Mouse (Mus musculus): ENCODE data around the gene Pla2g3. TPM values are rescaled to one million over a fixed set of nuclear protein-coding genes. Genes with fewer than 3 reads are reported as not detected.

Gene Pla2g3
- 0.10 and 0.28 TPM in 2 replicates for polyA plus RNA-seq (2015; fragmentation: Nextera tagmentation; extraction: Ambion mirVana)

DNA sequence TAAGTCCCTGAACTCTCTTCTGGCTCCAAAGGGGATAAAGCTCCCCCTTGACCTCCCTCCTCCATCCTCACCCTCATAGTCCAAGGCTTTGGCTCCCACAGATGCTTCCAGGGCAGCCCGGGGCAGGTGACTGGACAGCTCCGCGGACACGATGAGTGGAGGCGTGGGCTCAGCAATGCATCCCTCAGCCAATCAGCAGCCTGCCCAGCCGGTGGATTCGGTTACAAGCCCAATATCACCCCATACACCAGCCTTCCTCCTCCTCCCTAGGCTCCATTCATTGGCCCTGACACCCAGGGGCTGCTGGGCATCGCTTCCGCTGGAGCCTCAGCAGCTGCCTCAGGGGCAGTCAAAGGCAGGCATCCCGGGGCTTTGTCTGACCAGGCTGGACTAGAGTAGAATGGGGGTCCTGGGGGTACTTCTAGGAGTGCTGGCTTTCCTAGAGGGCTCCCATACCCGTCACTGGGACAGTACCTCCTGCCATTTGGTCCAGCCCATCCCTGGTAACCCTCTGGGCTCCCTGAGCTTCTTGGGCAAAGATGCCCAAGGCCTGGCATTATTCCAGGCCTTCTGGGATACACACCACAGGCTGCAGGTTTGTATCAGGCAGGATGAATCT, at the start of gene Pla2g3:
Gene Pla2g3 (plus strand): TSS at position 333 of the 619 bp plus-strand sequence.
- 35% methylated on average over 11 of the region's 11 CpGs for WGBS
- H3K4me3 ChIP-seq: no peak within 1 kb of the TSS
- H3K27me3 ChIP-seq: no peaks in the 10 kb centered on the region
- H3K27ac ChIP-seq: no peak within 1 kb of the TSS
- no peak for ATAC-seq (replicated peaks; ENCODE audit: insufficient number of reproducible peaks, insufficient read depth, low FRiP score, low read depth)
- no peaks in the 10 kb centered on the region for H3K9me3 ChIP-seq (replicated peaks)
- H3K4me1 ChIP-seq (replicated peaks): peaks cover 13% of the 10 kb centered on the region; the same call in 1 of the 2 replicates
- no peaks in the 10 kb centered on the region for H3K36me3 ChIP-seq
- no peak within 1 kb of the TSS for H3K4me2 ChIP-seq
- H3K9ac ChIP-seq: no peak within 1 kb of the TSS

DNA sequence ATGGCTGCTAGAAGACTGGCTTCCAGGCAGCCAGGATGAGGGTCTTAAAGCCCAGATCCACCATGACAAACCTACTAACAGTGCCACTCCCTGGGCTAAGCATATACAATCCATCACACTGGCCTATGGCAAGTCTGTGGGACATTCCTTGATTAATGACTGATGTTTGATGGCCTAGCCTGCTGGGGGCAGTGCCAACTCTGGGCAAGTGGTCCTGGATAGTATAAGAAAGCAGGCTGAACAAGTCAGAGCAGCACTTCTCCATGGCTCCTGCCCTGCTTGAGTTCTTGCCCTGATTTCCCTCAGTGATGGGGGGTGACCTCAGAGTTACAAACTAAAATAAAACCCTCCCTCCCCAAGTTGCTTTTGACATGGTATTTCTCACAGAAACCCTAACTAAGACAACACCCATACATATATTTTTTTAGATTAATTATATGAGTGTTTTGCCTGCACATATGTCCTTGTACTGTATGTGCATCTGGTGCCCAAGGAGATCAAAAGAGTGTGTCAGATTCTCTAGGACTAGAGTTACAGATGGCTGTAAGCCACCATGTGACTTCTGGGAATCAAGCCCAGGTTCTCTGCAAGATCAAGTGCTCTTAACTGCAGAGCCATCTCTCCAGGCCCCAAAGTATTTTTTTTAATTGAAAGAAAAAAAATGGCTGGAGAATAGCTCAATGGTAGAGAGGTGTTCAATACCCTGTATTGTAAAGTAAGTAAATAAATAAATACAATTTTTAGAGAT, 46.2 kb upstream of the Pla2g3 start:
- Histone ChIP-seq H3K27ac (peak overlapping the region; percentile 70), H3K27me3 (no peaks in the 10 kb centered on the region), H3K4me3 (no peak overlapping the region), H3K4me2 (no peak overlapping the region), H3K9me3 (replicated peaks) (no peaks in the 10 kb centered on the region), H3K4me1 (replicated peaks) (peaks cover 26% of the 10 kb centered on the region), H3K36me3 (no peaks in the 10 kb centered on the region), H3K9ac (no peak overlapping the region)
- peak; percentile 43; the same call in 1 of the 2 replicates for ATAC-seq (replicated peaks; ENCODE audit: insufficient number of reproducible peaks, insufficient read depth, low FRiP score, low read depth)

DNA sequence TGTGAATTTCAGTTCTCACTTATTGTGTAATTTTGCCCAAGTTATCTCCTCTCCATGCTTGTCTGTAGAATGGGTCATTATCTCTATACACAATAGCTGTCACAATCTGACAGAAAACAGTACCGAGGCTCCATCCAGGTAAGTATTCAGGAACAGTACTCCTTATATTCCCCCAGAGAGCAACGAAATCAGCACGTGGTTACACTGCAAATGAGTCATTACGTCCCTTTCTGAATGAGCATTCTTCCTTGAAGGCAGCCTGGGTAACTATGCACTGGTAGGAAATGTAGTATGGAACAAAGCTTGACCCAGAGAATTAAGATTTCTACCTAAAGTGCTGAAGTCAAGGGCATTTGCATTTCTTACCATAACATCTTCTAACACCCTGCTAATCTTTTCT, 45.4 kb upstream of the Pla2g3 start:
- no peak for ATAC-seq (replicated peaks; ENCODE audit: insufficient number of reproducible peaks, insufficient read depth, low FRiP score, low read depth)
- Histone ChIP-seq H3K4me2 (no peak overlapping the region), H3K4me1 (replicated peaks) (peaks cover 26% of the 10 kb centered on the region), H3K27ac (no peak overlapping the region), H3K4me3 (no peak overlapping the region), H3K27me3 (no peaks in the 10 kb centered on the region), H3K36me3 (no peaks in the 10 kb centered on the region), H3K9me3 (replicated peaks) (no peaks in the 10 kb centered on the region), H3K9ac (no peak overlapping the region)
- WGBS: 63% methylated on average over 4 of the region's 4 CpGs

DNA sequence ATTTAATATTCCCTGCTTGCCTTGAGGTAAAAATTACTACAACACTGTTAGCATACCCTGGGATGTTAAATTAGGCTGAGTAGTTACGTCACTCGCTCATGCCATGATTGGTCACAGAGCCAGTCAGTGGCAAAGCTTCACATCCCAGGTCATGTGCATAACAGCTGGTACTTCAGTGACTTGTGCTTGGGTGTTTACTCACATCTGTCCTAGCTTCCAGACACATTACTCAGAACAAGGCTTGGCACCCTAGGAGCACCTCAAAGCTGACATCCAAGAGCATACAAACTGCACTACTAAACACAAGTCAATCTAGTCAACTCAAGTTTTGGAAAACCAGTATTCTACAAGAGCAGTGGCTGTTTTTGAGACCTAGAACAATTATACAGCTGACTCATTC, 45.0 kb upstream of the Pla2g3 start:
- peaks cover 26% of the 10 kb centered on the region for H3K4me1 ChIP-seq (replicated peaks)
- no peaks in the 10 kb centered on the region for H3K27me3 ChIP-seq
- H3K9ac ChIP-seq: no peak overlapping the region
- H3K27ac ChIP-seq: no peak overlapping the region
- WGBS: 86% methylated on average over 2 of the region's 2 CpGs
- ATAC-seq (replicated peaks; ENCODE audit: insufficient number of reproducible peaks, insufficient read depth, low FRiP score, low read depth): no peak
- no peaks in the 10 kb centered on the region for H3K9me3 ChIP-seq (replicated peaks)
- no peak overlapping the region for H3K4me3 ChIP-seq
- no peaks in the 10 kb centered on the region for H3K36me3 ChIP-seq
- H3K4me2 ChIP-seq: no peak overlapping the region

DNA sequence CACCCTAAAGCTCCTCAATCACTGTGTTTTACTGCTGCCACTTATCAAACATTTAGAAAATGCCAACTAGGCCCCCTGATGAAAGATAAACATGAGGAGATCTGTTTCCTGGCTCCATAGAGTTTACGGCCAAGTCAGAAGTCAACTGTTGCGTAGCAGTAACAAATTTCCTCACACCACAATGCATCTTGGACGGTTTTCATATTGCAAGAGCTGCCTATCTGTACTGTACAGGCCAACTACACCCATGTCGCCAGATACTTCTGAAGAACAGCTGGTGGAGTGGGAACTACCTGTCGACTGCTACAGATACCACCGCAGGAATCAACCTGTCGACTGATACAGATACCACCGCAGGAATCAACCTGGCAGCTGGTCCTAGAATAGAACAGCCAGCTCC, 43.2 kb upstream of the Pla2g3 start:
- Histone ChIP-seq H3K4me3 (no peak overlapping the region), H3K4me2 (no peak overlapping the region), H3K36me3 (no peaks in the 10 kb centered on the region), H3K4me1 (replicated peaks) (peaks cover 26% of the 10 kb centered on the region), H3K9me3 (replicated peaks) (no peaks in the 10 kb centered on the region), H3K9ac (no peak overlapping the region), H3K27ac (no peak overlapping the region), H3K27me3 (no peaks in the 10 kb centered on the region)
- no peak for ATAC-seq (replicated peaks; ENCODE audit: insufficient number of reproducible peaks, insufficient read depth, low FRiP score, low read depth)
- 48% methylated on average over 8 of the region's 8 CpGs for WGBS

DNA sequence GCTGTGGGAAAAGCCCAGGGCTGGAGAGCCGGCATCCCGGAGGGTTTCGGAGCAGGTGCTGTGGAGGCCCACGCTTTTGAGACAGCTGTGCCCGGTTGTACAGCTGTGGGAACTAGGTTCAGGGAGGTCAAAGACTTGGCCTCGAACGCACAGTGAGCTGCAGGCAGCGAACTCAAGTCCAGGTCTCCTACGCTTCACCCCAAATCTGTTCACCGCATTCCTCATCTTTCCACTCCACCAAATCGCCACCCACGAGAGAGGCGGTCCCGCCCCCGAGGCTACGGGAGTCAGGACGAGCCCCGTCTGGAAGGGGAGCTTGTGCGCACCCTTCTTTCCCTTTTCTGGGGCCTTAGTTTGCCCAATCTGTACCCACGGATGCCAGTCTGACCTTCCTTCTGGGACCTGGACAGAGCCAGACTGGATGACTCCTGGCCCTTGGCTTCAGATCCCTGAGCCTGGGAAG, 36.4 kb upstream of the Pla2g3 start:
- Histone ChIP-seq H3K4me2 (peak overlapping the region; percentile 81), H3K9me3 (replicated peaks) (no peaks in the 10 kb centered on the region), H3K9ac (peak overlapping the region; percentile 79), H3K27me3 (no peaks in the 10 kb centered on the region), H3K4me1 (replicated peaks) (peaks cover 18% of the 10 kb centered on the region), H3K27ac (peak overlapping the region; percentile 88), H3K4me3 (peak overlapping the region; percentile 65), H3K36me3 (no peaks in the 10 kb centered on the region)
- under 1% methylated on average over 20 of the region's 20 CpGs for WGBS
- no peak; the same call in none of the 2 replicates for ATAC-seq (replicated peaks; ENCODE audit: insufficient number of reproducible peaks, insufficient read depth, low FRiP score, low read depth)

DNA sequence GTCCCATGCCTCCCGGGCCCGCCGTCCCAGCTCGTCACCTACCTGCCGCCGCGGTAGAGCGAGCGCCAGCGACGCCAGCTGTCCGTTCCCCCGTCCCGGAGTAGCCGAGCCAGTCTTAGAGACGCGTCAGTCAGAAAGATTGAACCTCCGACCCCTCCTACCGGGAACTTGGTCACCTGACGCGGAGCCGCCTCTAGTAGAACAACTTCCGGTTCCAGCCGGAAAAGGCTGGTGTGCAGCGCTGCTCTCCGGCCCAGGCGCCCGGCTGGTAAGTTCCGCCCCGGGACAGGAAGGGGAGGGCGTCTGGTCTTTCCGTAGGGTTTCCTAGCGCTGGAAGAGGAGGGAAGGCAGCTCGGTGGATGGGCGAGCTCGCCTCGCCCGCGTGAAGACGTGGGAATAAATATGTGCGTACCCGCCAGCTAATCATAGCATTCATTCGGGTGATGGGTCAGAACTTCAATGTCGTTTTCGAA, 35.9 kb upstream of the Pla2g3 start, which contains the start of gene Rnf185:
Gene Rnf185 (minus strand): TSS at position 197 of the 473 bp plus-strand sequence.
- WGBS: 1% methylated on average over 45 of the region's 45 CpGs
- Histone ChIP-seq H3K27me3 (no peaks in the 10 kb centered on the region), H3K27ac (peak within 1 kb of the TSS; percentile 88), H3K4me3 (peak within 1 kb of the TSS; percentile 65), H3K4me1 (replicated peaks) (peaks cover 18% of the 10 kb centered on the region), H3K4me2 (peak within 1 kb of the TSS; percentile 81), H3K36me3 (no peaks in the 10 kb centered on the region), H3K9me3 (replicated peaks) (no peaks in the 10 kb centered on the region), H3K9ac (peak within 1 kb of the TSS; percentile 79)
- ATAC-seq (replicated peaks; ENCODE audit: insufficient number of reproducible peaks, insufficient read depth, low FRiP score, low read depth): peak; percentile 96

DNA sequence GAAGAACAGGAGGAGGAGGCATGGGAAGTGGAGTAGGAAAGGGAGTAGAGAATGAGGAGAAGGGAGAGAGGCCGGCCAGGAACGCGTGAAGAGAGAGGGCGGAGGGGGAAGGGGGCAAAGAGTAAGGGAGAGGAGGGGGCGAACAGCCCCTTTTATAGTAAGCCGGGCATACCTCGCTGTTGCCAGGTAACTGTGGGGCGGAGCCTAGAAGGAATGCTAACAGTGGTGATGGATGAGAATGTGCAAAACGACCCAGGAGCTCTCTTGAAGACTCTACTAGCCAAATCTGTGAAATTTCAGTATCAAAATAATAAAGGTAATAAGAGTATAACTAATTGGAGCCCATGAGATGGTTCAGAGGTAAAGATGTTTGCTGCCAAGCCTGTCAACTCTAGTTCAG, 35.3 kb upstream of the Pla2g3 start:
- Histone ChIP-seq H3K27me3 (no peaks in the 10 kb centered on the region), H3K4me2 (peak overlapping the region; percentile 81), H3K4me1 (replicated peaks) (peaks cover 18% of the 10 kb centered on the region), H3K9me3 (replicated peaks) (no peaks in the 10 kb centered on the region), H3K9ac (peak overlapping the region; percentile 79), H3K27ac (peak overlapping the region; percentile 88), H3K36me3 (no peaks in the 10 kb centered on the region), H3K4me3 (peak overlapping the region; percentile 65)
- WGBS: 2% methylated on average over 9 of the region's 9 CpGs
- ATAC-seq (replicated peaks; ENCODE audit: insufficient number of reproducible peaks, insufficient read depth, low FRiP score, low read depth): no peak

DNA sequence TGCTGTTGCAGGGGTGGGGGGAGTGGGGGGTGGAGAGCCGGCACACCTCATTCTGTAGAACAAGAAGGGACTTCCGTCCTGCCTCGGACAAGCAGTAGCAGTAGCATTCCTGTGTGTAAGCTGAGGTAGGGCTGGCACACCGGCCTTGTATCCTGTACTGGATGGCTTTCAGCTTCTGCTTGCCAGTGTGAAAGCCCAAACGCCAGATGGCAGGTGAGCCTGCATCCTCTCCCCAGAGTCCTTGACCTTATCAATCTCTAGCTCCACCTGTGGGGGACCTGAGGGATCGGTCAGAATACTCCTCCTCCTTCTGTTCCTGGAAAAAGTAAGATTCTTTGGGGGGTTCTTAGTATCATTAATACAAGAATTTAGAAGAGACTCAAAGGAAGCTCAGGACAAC, 34.6 kb upstream of the Pla2g3 start:
- no peak overlapping the region for H3K27ac ChIP-seq
- 0 out of 2 replicates have a peak overlapping the region, but pooled peaks have one; percentile 22 for H3K9ac ChIP-seq
- no peaks in the 10 kb centered on the region for H3K36me3 ChIP-seq
- ATAC-seq (replicated peaks; ENCODE audit: insufficient number of reproducible peaks, insufficient read depth, low FRiP score, low read depth): no peak
- 60% methylated on average over 6 of the region's 6 CpGs for WGBS
- H3K4me2 ChIP-seq: peak overlapping the region; percentile 81
- no peaks in the 10 kb centered on the region for H3K9me3 ChIP-seq (replicated peaks)
- H3K27me3 ChIP-seq: no peaks in the 10 kb centered on the region
- peak overlapping the region; percentile 65 for H3K4me3 ChIP-seq
- H3K4me1 ChIP-seq (replicated peaks): peaks cover 18% of the 10 kb centered on the region

DNA sequence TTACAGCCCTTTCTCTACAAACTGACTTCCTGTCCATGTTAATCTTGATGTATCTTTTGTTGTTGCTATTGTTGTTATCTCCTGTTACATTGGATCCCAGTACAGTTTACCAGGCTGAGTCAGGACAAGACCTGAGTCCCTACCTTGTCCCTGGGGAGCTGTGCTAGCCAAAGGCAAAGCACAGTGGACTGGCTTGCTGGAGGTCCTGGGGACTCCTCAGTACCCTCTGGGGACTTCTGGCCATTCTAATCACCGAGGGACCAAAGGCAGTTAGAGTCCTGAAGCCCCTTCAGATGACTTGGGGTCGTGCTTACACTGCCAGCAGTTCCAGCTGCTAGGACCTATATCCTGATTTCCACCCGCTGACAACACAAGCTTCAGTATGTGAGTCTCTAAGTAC, 33.6 kb upstream of the Pla2g3 start:
- no peak overlapping the region for H3K4me3 ChIP-seq
- H3K4me2 ChIP-seq: no peak overlapping the region
- 90% methylated on average over 3 of the region's 3 CpGs for WGBS
- peaks cover 18% of the 10 kb centered on the region for H3K4me1 ChIP-seq (replicated peaks)
- H3K27me3 ChIP-seq: no peaks in the 10 kb centered on the region
- H3K9me3 ChIP-seq (replicated peaks): no peaks in the 10 kb centered on the region
- no peak overlapping the region for H3K9ac ChIP-seq
- ATAC-seq (replicated peaks; ENCODE audit: insufficient number of reproducible peaks, insufficient read depth, low FRiP score, low read depth): no peak
- H3K27ac ChIP-seq: no peak overlapping the region
- no peaks in the 10 kb centered on the region for H3K36me3 ChIP-seq

DNA sequence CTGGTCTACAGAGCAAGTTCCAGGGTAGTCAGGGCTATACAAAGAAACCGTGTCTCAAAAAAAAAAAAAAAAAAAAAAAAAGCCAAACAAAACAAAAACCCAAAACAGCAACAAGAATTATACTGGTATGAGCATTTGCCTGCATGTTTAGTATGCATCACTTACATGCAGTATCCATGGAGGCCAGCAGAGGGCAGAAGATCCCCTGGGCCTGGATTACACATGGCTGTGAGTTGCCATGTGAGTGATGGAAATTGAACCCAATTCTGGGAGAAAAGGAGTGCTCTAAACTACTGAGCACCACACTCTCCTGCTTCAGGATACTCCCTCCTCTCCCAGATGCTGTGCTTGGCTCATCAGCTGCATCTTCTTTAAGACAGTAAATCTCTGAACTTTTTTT, 31.7 kb upstream of the Pla2g3 start:
- H3K9ac ChIP-seq: no peak overlapping the region
- peaks cover 7% of the 10 kb centered on the region for H3K4me1 ChIP-seq (replicated peaks)
- H3K27ac ChIP-seq: no peak overlapping the region
- H3K4me2 ChIP-seq: no peak overlapping the region
- H3K27me3 ChIP-seq: no peaks in the 10 kb centered on the region
- no peak overlapping the region for H3K4me3 ChIP-seq
- no peaks in the 10 kb centered on the region for H3K36me3 ChIP-seq
- no peak for ATAC-seq (replicated peaks; ENCODE audit: insufficient number of reproducible peaks, insufficient read depth, low FRiP score, low read depth)
- H3K9me3 ChIP-seq (replicated peaks): no peaks in the 10 kb centered on the region
- WGBS: 22% methylated on average over 1 of the region's 1 CpGs

Data from heart, embryonic 15.5 days (tissue).